In the genomic region with DNA sequence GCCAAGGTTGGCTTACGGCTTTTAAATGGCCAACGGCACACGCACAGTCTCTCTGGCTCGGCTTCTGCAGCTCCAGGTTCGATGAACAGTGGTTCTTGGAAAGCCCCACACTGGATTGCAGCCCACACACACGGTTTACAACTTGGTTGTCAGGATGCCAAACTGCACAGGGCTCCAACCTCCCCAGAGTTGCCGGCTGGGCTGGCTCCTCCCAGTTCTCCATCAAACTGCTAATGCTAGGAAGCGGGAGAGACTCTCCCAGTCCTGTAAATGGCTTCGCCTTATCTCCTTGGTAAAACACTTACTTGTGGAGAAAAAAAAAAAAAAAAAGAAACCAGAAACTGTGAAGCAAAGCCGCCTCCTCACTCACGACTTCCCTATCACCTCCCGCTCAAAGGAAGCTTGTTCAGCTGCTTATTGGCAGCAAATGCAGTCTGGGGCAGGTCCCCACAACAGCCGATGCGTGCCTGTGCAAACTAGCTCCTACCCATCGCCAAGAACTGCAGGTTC, we compare ENCODE assay signal across 8 mouse cellular contexts.
DNase-seq lines count a peak whose midpoint lies in the region.

No protein-coding gene starts in this region.

- DNase-seq in left cerebral cortex, adult 18-20 months (ENCODE audit: low spot score in 2 of 2) = peak; percentile 52 to 64
- DNase-seq in left cerebral cortex, adult 11 months (ENCODE audit: low spot score) = no peak
- DNase-seq in cerebellum, adult 9-11 months = peak; percentile 42
- peak; percentile 98 for DNase-seq in heart, adult 11 months
- peak; percentile 79 to 86 for DNase-seq in kidney, adult 8-10 months
- peak; percentile 79 to 84 for DNase-seq in lung, adult 18-20 months
- DNase-seq in right cerebral cortex, postnatal 25 days = peak; percentile 59
- no peak for DNase-seq in thymus, postnatal 4 days

Comparison
In these comparisons a context has a peak if more than half of its experiments do, and no peak if none do; other contexts are left out.
1. DNase-seq: peak in left cerebral cortex, adult 18-20 months (2 of 2), cerebellum, adult 9-11 months (single experiment), heart, adult 11 months (single experiment), kidney, adult 8-10 months (2 of 2), lung, adult 18-20 months (2 of 2) and right cerebral cortex, postnatal 25 days (single experiment); none in left cerebral cortex, adult 11 months (single experiment) and thymus, postnatal 4 days (single experiment).